Mouse (Mus musculus) MEL (cell line): ENCODE measurements around the gene Rnase4.

ENCODE experiments used
- CHD2 ChIP-seq: IDR thresholded peaks from 2 replicates; pipeline ENCODE4 v1.6.1; 2011; ENCODE audit warnings: low read length, improper control_type of control experiment
- CTCF ChIP-seq, 3 experiments: IDR thresholded peaks in 2 of 3; conservative IDR thresholded peaks in 1 of 3; 2 replicates each; pipeline ENCODE4 v1.5.1; 2011 to 2012; ENCODE audit warnings: low read length in 3 of 3, low read depth in 2 of 3, mild to moderate bottlenecking in 2 of 3, improper control_type of control experiment in 1 of 3, inconsistent platforms in 1 of 3, mixed read lengths in 1 of 3, moderate library complexity in 1 of 3; ENCODE audit not compliant: control insufficient read depth in 1 of 3, insufficient read depth in 1 of 3, poor library complexity in 1 of 3, severe bottlenecking in 1 of 3
- E2F4 ChIP-seq: IDR thresholded peaks from 2 replicates; pipeline ENCODE4 v1.6.1; 2011; ENCODE audit warnings: low read depth, low read length, improper control_type of control experiment, borderline replicate concordance
- EP300 ChIP-seq, 2 experiments: IDR thresholded peaks; 2 replicates each; pipeline ENCODE4 v1.6.1; 2011; ENCODE audit warnings: improper control_type of control experiment in 2 of 2, low read length in 2 of 2, low read depth in 1 of 2, mild to moderate bottlenecking in 1 of 2
- ETS1 ChIP-seq: IDR thresholded peaks from 2 replicates; pipeline ENCODE4 v1.6.1; 2012; ENCODE audit warnings: low read depth, mild to moderate bottlenecking, inconsistent platforms, low read length, improper control_type of control experiment, moderate library complexity
- GATA1 ChIP-seq: IDR thresholded peaks from 2 replicates; pipeline ENCODE4 v1.6.1; 2011; ENCODE audit warnings: low read depth, low read length, improper control_type of control experiment
- HCFC1 ChIP-seq: IDR thresholded peaks from 2 replicates; pipeline ENCODE4 v1.6.1; 2012; ENCODE audit warnings: low read depth, mild to moderate bottlenecking, inconsistent platforms, low read length, improper control_type of control experiment, moderate library complexity
- POLR2A ChIP-seq, 2 experiments: IDR thresholded peaks; 2 replicates each; pipeline ENCODE4 v1.6.1; 2011 to 2012; ENCODE audit warnings: low read length in 2 of 2, mild to moderate bottlenecking in 2 of 2, control low read depth in 1 of 2, improper control_type of control experiment in 1 of 2, low read depth in 1 of 2, moderate library complexity in 1 of 2; ENCODE audit not compliant: control insufficient read depth in 1 of 2, insufficient read depth in 1 of 2, poor library complexity in 1 of 2
- POLR2AphosphoS2 ChIP-seq: IDR thresholded peaks from 2 replicates; pipeline ENCODE4 v1.6.1; 2011; ENCODE audit warnings: low read length, improper control_type of control experiment
- SIN3A ChIP-seq: IDR thresholded peaks from 2 replicates; pipeline ENCODE4 v1.6.1; 2012; ENCODE audit warnings: low read length, improper control_type of control experiment, inconsistent platforms
- USF1 ChIP-seq: IDR thresholded peaks from 2 replicates; pipeline ENCODE4 v1.6.1; 2014; ENCODE audit warnings: low read depth, mild to moderate bottlenecking, inconsistent platforms, low read length, improper control_type of control experiment, moderate library complexity
- ZKSCAN1 ChIP-seq: IDR thresholded peaks from 2 replicates; pipeline ENCODE4 v1.6.1; 2012; ENCODE audit warnings: low read depth, mild to moderate bottlenecking, inconsistent platforms, low read length, improper control_type of control experiment, moderate library complexity
- ZNF384 ChIP-seq: IDR thresholded peaks from 2 replicates; pipeline ENCODE4 v1.6.1; 2012; ENCODE audit warnings: low read depth, mild to moderate bottlenecking, inconsistent platforms, low read length, improper control_type of control experiment

DNA sequence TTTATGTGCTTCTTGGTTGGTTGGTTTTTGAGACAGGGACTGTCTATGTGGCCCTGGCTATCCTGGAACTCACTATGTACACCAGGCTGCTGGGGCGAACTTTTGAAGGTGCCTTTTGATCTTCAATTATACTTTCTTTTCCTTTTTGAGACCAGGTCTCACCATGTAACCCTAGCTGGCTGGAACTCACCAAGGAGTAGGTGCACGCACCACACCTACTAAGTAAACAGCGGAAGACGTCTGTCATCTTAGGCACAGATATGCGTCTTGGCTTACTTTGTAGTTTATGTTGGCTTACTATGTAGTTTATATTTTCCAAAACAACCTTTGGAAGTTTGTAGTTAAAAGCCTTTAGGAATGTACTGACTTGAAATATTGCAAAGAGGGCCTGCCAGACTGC lies 21.9 kb upstream of the Rnase4 start:
- TF ChIP-seq EP300 (IDR thresholded peaks at IDR 0.05; ENCODE audit: low read depth in 1 of 2, low read length in 2 of 2) (no peak), SIN3A (no peak), CTCF (IDR thresholded peaks at IDR 0.05 in 2 of 3, conservative IDR thresholded peaks at IDR 0.05 in 1 of 3; ENCODE audit: control insufficient read depth in 1 of 3, insufficient read depth in 1 of 3, low read depth in 2 of 3, low read length in 3 of 3, poor library complexity in 1 of 3, severe bottlenecking in 1 of 3) (no peak), ZKSCAN1 (no peak), E2F4 (no peak), POLR2AphosphoS2 (no peak), HCFC1 (no peak), POLR2A (IDR thresholded peaks at IDR 0.05; ENCODE audit: control insufficient read depth in 1 of 2, insufficient read depth in 1 of 2, low read depth in 1 of 2, low read length in 2 of 2, poor library complexity in 1 of 2) (no peak), GATA1 (no peak), ETS1 (no peak), CHD2 (no peak), USF1 (no peak), ZNF384 (no peak)
